Mouse (Mus musculus): ENCODE measurements around the gene Ranbp3l.
A peak's percentile ranks its signal among the peaks of the same experiment; 100 is the strongest.

Gene Ranbp3l

DNA sequence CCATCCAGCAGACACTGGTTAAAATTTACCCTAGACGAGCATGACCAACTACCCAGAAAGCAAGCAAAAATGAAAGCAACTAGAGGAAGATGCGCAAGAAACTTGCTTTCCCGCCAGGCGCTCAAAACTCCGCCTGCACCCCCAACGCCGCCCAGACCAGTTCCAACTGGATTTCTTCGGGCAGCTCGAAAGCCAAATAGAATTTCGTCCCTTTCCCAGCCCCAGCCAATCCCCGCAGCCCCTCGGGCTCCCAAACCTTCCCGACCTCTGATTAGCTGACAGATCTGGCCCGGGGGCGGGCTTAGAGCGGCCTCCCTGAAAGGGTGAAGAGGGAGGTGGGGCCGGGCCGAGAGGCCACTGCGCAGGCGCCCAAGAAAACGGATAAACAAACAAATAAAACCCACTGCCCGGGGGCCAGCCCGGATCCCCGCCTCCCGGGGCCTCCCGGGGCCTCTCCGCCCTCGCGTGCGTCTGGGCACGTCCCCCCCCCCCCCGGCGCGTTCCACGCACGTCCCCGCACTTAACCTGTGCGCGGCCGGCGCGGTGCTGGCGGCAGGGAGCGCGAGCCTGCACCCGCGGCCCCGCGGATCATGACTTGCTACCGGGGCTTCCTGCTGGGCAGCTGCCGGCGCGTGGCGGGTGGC is 103.3 kb downstream of the Ranbp3l start, which contains the start of gene Nadk2:
Nadk2 (plus strand) TSS at position 349 of the 644 bp plus-strand sequence.
- DNase-seq (ENCODE audit: low spot score), result peak; percentile 97

DNA sequence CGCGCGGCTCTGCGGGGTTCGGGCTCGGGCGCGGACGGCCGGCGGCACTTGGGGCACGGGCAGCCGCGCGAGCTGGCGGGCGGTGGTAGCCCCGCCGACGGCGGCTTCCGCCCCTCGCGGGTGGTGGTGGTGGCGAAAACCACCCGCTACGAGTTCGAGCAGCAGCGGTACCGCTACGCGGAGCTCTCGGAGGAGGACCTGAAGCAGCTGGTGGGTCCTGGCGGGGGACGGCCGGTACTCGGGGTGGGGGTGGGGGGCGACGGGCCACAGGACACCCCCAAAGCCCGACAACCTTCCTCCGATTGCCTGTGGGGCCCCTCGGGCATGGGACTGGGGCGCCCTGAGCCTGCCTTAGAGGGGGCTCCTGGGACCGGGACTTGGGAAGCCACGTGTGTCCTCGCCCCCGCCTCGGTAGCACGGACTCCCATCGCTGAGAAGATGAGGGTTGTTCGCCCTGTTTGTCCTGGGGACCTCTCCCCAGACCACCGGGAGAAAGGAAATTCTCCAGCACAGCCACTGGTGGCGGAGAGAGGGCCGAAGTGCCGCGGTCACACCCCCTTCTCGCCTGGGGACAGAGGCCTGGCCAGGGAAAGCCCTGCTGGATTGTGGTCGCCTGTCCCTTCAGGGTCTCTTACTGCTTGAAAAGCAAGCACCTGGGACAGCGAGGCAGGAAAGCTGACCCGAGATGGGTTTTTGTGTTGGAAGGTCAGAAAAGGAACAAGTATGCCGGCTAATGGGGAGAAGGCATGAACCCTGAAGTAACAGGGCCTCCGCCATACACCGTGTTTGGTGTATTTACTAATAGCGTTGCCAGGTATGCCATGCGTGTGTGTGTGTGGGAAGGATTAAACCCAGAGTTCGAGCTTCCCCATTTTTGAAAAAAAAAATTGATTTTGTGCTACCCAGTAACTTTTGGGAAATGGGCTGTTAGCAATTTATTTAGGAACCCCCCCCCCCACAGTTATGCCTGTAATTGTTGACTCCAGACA is 104.1 kb downstream of the Ranbp3l start:
- peak; percentile 65 for DNase-seq (ENCODE audit: low spot score)

DNA sequence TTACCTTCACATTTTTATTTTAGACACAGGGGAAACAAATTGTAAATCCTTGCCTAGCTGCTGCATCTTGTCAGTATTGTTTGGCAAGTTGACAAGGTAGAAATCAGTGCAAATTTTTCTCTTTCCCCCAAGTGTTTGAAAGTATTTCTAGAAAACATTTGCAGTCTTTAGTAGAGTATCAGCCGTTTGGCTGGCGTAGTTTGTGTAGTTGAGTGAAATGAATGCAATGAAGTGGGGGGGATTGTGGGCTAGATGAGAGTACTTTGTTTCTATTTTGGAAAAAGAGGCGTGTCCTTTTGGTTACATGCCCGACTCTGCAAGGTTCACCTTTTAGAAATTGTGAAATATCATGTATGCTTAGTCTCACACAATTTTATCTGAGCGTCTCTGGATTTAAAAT is 104.9 kb downstream of the Ranbp3l start:
- peak; percentile 10 for DNase-seq (ENCODE audit: low spot score)

DNA sequence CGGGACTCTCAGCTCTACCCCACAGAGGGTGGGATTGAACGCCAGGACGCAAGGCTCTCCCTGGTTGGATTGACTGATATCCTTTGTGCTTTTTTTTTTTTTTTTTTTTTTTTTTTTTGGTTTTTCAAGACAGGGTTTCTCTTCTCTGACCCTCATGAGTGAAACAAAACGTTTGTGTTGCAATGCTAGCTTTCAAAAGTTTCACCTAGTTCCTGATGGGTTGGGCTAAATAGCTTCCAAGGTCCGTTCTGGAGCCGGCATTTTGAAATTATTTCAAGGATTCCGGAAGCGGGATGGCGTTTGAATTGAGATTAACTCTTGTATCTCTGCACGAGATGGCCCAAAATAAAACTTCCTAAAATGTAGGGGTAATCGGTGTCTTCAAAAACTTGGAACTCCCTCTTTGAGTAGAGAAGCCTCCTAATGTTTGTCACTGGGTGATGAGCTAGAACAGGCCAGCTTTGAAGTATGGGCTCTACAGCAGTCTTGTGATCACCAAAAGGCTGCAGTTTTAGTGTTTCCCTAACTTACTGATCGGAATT is 105.4 kb downstream of the Ranbp3l start:
- DNase-seq (ENCODE audit: low spot score), result no peak

DNA sequence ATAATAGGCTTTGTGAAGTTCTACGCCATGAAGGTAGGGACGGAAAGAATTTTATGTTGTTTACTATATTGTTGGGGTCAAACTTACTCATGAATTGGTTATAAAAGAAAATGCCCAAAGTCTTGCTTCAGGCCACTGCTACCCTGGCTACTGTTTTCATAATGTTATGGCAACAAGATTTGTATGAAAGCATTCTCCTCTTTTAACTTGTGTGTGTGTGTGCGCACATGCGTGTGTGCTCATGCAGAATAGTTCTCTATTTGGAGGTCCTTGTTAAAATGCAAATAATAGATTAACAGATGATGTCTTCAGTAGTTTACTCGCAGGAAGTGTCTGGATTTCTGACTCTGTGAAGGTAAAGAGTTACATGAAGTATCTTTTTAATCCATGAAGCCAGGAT is 105.9 kb downstream of the Ranbp3l start:
- DNase-seq (ENCODE audit: low spot score), result no peak

DNA sequence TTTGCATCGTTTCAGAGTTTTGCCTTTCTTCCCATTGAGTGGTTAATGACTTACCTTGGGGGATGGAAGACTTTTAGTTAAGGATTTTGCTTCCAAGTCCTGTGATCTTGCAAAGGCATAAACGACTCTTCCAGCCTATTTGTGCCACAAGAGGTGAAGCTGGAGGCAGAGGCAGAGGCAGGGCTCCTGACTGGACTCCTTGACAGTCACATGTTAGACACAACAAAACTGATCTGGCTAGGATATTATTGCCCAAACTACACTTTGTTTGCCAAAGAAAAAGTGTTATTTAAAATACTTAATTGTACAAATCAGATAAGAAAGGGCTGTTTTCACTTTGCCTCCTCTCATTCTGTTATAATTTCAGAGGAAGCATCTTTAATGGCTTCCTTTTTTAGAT is 106.4 kb downstream of the Ranbp3l start:
- DNase-seq (ENCODE audit: low spot score), result no peak

DNA sequence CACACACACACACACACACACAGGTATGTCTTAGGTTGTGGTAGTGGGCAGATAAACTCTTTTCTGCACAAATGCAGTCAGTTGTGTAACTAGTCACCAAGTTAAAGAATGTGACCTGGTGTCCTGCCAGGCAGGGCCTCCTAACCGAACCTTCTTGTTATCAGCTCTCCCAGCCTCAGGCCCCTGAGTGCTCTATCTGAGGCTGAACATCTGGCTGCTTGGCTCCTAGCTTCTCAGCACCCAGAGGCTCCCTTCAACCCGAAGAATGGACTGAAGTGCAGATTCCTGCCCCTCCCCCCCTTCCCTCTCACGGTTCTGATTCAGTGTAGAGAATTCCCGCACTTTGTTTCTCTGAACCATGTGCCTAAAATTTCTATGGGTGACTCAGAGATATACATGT is 106.9 kb downstream of the Ranbp3l start:
- no peak for DNase-seq (ENCODE audit: low spot score)

DNA sequence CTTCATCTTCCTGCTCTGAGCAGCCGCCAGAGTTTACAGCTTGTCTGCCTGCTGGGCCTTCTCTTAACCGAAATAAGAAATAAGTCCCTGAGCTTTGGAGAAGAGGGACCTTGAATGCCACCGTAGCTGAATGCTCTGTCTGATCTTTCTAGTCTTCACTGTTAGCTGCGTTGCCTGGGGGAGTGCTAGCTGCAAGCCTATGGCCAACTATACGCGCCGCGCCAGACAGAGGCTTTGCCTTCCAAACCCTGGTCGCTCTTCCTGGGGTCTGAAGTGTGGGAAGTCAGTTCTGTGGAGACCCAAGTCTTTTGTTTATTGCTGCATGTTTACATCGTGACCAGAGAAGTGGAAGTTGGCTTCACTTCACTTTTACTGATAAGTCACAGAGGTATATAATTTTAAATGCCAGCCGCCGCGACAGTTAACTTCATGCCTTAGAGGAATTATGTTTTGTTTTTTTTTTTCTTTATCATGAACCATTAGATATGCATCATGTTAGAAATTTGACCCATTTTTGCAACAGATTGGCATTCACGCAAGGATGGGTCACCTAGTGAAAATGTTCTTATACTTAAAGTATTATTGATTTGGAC is 108.0 kb downstream of the Ranbp3l start:
- no peak for DNase-seq (ENCODE audit: low spot score)

DNA sequence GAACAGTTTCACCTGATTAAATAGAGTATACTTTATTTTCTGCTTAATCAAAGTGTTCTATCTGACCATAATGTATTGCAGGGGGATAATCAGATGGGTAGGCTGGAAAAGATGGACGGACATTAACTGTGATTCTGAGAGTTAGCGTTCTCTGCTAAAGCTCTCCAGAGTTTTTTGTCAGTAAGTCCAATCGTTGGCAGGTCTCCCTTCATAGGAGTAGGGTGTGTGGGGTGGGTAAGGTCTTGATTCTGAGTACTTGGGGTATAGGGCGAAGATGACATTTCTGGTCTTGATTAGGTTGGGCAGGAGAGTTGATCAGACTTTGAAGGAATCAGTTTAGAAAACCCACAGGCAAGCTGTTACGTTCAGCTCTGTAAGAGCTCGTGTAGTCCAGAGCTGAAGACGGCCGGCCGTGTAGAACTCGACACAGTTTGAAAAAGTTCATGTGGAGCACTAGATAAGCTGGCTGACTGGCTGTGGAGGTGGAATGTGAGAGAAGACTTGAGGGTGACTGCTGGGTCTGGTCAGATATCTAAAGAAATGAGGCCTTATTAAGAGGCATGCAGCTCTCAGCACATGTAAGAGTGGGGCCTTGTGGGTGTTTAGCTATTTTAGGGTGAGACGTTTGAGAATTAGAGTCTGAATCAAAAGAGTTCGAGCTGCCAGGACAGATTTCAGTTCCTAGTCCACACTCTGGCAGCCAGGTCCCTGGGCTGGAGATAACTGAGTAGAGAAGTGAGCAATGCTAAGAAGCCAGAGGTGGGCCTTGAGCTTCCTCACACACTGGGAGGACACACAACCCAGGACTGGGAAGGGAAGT is 110.9 kb downstream of the Ranbp3l start:
- DNase-seq (ENCODE audit: low spot score), result no peak

DNA sequence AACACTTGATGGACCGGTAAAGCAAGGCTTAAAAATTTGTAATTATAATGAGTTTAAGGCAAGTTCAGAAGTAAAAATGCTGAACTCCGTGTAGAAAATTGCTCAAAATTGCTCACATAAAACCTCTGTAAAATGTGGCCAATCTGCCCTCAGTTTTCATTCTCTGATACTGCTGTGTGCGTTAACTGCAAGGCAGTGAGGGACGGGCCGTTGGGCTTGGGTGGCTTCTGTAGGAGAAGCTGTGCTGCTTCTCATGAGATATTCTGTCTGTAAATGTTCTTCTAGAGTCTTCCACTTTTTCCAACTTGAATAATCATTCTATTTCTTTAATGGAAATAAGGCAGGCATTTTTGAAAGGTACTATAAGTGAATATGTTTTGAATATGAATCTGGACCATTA is 111.9 kb downstream of the Ranbp3l start:
- DNase-seq (ENCODE audit: low spot score), result no peak

DNA sequence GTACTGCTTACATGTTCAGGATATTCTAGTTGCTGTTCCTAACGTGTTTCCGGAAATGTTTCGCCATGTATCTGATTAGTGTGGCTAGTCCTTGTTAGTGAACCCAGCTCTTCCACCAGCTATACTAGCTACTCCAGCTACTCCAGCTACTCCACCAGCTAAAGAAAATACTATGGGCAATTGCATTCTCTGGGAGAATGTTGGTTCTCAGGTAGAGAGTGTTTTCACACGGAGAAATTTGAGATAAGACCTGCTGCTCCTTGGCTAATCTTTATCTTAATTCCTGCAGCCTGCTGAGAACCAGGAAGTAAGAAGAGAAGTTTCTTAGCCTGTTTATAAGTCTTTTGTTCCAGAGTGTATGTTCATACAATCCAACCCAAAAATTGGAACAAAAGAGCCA is 112.5 kb downstream of the Ranbp3l start:
- DNase-seq (ENCODE audit: low spot score), result no peak

DNA sequence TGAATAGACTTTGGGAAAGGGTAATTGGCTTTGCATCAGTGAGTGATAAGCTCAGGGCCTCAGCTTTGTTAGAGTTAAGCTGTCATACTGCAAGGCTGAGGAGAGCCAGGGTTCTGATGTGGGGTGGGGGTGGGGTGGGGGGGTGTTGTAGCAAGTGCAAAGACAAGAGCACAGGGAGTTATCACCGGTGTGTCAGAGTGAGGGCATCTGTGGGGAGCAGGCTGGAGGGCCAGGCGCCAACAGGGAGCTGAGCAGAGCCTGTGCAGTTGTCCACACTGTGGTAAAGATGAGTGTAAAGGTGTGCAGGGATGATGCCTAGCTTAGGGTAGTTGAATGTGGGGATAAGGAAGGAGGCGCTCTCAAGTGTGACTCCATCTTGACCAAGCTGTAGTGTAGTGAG is 113.5 kb downstream of the Ranbp3l start:
- no peak for DNase-seq (ENCODE audit: low spot score)

DNA sequence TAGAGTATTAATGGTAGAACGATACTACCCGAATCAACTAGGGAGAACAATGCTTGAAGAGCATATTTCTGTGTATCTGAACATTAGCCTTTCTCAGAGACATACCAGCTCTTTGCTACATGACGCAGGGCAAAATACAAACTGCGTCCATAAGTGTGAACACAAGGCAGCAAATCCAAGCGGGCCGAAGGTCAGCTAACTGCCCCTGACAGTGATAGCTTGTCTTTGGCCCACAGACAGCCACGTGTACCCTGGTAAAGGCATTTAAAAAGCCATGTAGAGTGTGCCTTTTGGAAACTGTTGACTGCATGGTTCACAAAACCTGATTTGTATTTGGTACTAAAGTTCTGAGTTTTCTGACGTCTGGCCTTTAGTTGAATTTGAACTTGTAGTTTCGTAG is 115.0 kb downstream of the Ranbp3l start:
- DNase-seq (ENCODE audit: low spot score), result no peak

DNA sequence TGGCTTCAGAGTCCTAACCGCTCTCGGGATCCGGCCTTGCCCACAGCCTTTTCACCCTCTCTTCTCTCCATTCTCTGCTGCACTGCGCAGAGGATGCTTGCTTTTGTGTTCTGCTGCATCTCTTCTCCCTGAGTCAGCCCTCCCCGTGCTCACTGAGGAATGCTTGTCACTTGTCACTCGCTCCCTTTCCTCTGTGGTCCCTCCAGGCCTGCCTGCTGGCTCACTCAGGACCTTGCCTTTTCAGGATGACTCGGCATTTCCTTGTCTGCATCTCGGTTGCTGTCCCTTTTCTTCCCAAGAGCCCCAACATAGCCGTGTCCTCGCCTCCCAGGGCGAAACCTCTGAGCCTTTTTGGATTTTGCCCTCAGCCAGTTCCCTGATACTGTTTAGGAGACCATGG is 119.1 kb downstream of the Ranbp3l start:
- DNase-seq (ENCODE audit: low spot score), result no peak

DNA sequence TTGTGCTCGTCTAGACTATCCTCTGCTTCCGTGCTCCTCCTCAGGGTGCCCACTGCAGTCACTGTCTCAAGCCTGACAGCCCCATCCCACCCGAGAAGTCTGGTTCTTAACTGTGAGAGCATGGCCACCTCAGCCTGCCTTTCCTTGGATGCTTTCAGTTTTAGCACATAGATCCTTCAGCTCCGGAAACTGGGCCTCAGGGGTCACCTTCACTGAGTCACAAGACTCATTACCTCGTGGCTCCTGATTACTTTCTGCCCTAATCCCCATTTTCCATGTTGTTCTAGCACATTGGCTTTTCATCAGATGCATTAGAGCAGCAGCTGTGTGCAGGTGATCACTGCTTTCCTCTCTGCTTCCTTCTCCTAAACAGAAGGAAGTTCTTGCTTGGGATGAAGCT is 119.7 kb downstream of the Ranbp3l start:
- no peak for DNase-seq (ENCODE audit: low spot score)

DNA sequence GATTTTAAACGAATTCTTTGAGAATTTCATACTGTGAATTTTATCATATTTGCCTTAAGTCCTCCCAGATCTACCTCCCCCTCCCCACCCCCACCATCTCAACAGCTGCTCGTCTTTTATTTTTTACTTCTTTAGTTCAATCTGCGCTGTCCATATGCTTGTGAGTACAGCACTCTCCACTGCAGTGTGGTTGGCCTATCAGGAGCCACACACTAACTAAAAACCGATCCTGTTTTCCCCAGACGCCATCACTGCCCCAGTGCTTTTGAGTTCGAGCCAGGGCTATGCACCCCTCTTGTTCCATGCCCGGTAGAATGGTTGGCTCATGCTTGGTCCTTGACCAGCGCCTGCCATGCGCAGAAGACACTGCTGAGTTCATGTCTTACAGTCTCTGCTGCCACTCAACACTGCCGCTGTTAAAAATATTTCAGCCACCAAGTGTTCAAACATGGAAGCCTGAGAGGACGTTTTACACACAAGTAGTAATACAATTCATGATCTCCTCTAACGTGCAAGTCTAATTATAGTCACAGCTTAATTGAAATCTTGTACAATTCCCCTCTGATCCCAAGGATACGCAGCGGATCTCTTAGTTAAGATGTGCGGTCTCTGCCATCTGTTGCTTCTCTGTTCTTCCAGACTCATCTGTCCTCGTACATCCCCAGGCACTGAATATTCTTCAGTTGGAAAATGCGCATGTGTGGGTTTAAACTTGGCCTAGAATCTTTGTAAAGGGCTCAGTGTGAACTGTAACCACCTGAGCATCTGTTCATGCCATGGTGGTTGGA is 120.3 kb downstream of the Ranbp3l start:
- DNase-seq (ENCODE audit: low spot score), result no peak

DNA sequence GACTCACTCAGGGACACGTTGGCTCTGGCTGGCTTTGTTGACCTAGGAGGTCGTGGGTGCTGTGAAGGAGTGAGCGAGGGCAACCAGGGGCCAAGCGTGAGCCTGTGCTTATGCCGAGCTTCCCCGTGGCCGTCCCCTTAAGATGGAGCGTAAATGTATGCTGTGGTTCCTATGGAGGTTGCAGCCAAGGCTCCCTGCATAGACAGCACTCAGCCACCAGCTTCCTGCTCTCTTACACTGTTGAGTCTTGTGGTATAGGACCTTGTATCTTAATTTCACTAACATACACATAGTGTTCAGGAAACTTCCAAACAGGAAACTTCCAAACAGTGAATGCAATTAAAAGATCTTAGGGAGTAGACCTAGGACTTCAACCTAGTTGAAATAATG is 120.9 kb downstream of the Ranbp3l start:
- no peak for DNase-seq (ENCODE audit: low spot score)

DNA sequence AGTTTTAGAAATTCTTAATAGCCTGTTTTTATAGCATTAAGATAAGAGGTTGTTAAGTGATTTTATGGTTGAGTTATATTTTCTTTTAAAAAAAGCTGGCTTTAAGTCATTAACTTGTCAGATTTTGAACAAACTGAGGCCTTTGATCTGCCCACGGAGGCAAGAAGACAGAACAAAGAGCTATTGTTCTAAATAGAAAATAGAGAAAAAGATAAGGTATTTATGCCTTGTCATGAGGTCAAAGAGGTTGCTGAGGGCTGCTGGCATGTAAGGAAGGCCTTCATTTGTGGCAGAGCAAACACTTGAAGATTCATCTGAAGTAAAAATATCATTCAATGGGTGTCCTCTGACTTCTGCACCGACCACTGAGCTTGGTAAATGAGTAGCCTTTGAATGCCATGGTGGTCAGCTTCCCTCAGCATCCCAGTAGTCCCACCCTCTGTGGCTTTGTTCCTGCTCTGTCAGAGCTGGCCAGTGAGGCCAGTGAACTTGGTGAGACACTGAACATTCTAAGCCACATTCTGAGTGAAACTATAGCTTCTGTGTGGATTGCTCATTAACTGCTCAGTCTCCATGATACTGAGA is 121.5 kb downstream of the Ranbp3l start:
- DNase-seq (ENCODE audit: low spot score), result no peak

DNA sequence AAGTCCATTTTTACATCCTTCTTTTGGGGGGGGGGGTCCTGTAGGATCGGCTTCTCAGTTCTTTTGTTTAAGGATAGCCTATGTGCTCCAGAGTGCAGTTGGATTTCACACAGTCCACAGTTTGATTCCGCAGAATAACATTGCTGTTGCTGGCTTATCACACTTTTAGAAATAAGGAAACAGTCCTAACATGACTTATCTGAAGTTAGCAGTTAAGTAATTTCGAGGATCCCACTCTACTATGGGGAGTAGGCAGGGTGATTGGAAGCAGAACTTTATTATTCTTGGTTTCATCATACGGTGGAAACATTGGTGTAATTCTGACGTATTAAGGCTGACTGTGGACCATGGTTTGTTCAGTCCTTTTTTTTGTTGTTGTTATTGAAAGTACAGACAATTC is 122.9 kb downstream of the Ranbp3l start:
- no peak for DNase-seq (ENCODE audit: low spot score)

DNA sequence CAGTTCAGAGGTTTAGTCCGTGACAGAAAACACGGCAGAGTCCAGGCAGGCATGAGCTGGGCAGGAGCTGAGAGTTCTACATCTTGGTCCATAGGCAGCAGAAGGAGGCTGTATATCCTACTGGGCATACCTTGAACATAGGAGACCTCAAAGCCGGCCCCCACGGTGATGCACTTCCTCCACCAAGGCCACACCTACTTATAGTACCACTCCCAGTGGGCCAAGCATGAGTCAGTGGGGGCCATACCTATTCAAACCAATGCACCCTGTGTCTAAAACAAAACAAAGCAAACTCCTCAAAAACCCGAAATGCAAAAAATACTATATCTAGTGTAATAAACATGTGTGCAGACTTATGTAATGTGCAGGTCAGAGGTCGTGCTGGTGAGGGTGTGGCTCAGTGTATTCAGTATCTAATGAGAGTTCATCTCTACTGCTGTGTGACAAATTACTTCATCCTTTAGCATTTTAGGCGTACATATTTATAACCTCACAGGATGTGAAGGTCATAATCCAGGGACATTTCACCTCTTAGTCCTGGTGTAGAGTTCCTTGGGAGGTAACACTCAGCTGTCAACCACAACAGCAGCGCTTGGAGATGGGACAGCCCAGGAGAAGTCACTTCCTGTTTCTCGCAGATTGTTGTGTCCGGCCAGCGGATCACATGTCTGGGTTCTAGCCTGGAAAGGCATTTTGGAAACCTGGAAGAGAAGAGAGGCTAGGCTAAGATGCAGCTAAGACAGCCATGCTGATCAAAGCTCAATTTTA is 126.0 kb downstream of the Ranbp3l start:
- no peak for DNase-seq (ENCODE audit: low spot score)

Measured in T-cell, adult 2 months (primary cell).